Mouse (Mus musculus) brain, embryonic 14.5 days (tissue): ENCODE data around the gene Olfr54.
"Not testable (repeated sequence)": the region's sequence is repeated elsewhere in the genome, so short reads cannot be mapped to it uniquely, and the experiment has no call there.

Source experiments
- CTCF ChIP-seq: fragments of 200-500 bp; IDR thresholded peaks from 2 replicates; pipeline ENCODE4 v1.5.1; 2012; ENCODE audit warnings: inconsistent platforms, mild to moderate bottlenecking, moderate library complexity, borderline replicate concordance; ENCODE audit not compliant: insufficient read depth, insufficient read length; ENCODE audit errors: extremely low read depth
- POLR2A ChIP-seq: fragments of 200-500 bp; IDR thresholded peaks from 2 replicates; pipeline ENCODE4 v1.6.1; 2012; ENCODE audit warnings: mild to moderate bottlenecking, inconsistent platforms, borderline replicate concordance; ENCODE audit not compliant: poor library complexity, insufficient read depth, insufficient read length, severe bottlenecking; ENCODE audit errors: extremely low read depth

DNA sequence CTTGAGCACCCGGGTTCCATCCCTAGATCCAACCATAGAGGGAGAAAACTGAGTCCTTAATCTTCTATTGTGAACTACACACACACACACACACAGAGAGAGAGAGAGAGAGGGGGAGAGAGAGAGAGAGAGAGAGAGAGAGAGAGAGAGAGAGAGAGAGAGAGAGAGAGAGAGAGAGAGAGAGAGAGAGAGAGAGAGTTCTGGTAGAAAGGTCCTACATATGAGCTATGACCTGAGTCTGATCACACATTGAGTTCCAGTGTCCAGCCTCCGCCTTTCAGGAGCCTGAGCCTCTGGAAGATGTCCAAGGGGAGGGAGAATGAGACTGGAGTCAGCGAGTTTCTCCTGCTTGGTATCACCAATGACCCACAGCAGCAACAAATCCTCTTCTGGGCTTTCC, 33.8 kb downstream of the Olfr54 start, which contains the start of gene Olfr1375:
- TF ChIP-seq POLR2A, CTCF: not testable (repeated sequence)
